Comparison of ENCODE assay signal across 8 mouse cellular contexts in the genomic region with DNA sequence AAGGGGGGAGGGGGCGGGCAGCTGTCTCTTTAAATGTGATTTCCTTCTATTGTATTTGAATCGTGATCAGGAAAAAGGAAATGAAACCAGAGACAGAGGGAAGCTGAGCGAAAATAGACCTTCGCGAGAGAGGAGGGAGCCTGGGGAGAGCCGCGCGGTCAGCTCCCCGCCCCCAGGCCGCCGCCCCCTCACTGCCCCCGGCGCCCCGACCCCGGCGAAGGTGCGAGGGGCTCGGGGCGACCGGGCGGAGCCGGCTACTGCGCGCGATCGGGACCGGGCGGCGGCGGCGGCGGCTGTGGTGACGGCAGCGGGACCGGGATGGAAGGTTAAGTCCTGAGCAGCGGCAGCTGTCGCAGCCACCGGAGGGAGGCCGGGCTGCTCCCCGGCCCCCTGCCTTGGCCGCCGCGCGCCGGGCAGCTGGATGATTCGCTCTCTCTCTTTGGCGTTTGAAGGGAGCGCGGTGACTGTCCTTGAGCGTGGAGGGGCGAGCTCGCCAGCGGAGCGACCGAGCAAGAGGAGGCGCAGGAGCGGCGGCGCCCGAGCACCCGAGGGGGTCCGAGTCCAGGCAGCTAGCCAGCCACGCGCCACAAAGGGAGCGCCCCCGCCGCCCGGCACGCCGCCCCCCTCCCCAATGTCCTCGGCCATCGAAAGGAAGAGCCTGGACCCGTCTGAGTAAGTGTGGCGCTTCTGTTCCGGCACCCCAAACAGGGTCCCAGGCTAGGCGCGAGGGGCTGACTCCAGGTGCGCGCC. TPM values are rescaled to one million over a fixed set of nuclear protein-coding genes. Genes with fewer than 3 reads are reported as not detected.
DNase-seq lines count a peak whose midpoint lies in the region; ATAC-seq and TF ChIP-seq lines count a peak whose summit lies in the region.

No protein-coding gene starts in this region.

- no peaks in the 10 kb centered on the region for H3K36me3 ChIP-seq in embryonic facial prominence, embryonic 15.5 days
- H3K36me3 ChIP-seq in heart, embryonic 14.5 days (ENCODE audit: control insufficient read depth, insufficient read depth, low read length), result peaks cover 8% of the 10 kb centered on the region; the same call in 1 of the 2 replicates
- no peaks in the 10 kb centered on the region for H3K36me3 ChIP-seq in kidney, postnatal 0 days (ENCODE audit: insufficient read depth, low read length)
- H3K36me3 ChIP-seq in neural tube, embryonic 15.5 days, result no peaks in the 10 kb centered on the region

- WGBS in embryonic facial prominence, embryonic 15.5 days, result under 1% methylated on average over 78 of the region's 79 CpGs
- WGBS in heart, embryonic 14.5 days, result under 1% methylated on average over 52 of the region's 79 CpGs
- under 1% methylated on average over 74 of the region's 79 CpGs for WGBS in kidney, postnatal 0 days
- WGBS in lung, adult 2 months, result 1% methylated on average over 72 of the region's 79 CpGs
- under 1% methylated on average over 67 of the region's 79 CpGs for WGBS in neural tube, embryonic 15.5 days

- peak; percentile 40 for DNase-seq in CD4-positive, CD25-positive, alpha-beta regulatory T cell, adult 2 months (ENCODE audit: low read depth, low spot score)
- peak; percentile 30 to 35 for DNase-seq in adrenal gland, postnatal 4 days (ENCODE audit: low spot score in 2 of 2)
- peak; percentile 68 for DNase-seq in kidney, postnatal 0 days (ENCODE audit: low spot score)
- peak; percentile 56 for DNase-seq in lung, adult 2 months
- DNase-seq in thymus, postnatal 14 days, result peak; percentile 33

- H3K27me3 ChIP-seq in embryonic facial prominence, embryonic 15.5 days, result peaks cover 53% of the 10 kb centered on the region
- peaks cover 43% of the 10 kb centered on the region for H3K27me3 ChIP-seq in heart, embryonic 14.5 days (ENCODE audit: control insufficient read depth, insufficient read depth, low read length)
- H3K27me3 ChIP-seq in kidney, postnatal 0 days (ENCODE audit: insufficient read depth, low read length), result no peaks in the 10 kb centered on the region; the same call in 1 of the 2 replicates
- H3K27me3 ChIP-seq in neural tube, embryonic 15.5 days (replicated peaks), result peaks cover 4% of the 10 kb centered on the region; the same call in 1 of the 2 replicates

- TF ChIP-seq CTCF in kidney, postnatal 0 days (IDR thresholded peaks at IDR 0.05; ENCODE audit: low read depth), result no peak
- TF ChIP-seq CTCF in lung, adult 2 months (IDR thresholded peaks at IDR 0.05; ENCODE audit: insufficient read depth, low read length), result no peak

- H3K4me2 ChIP-seq in embryonic facial prominence, embryonic 15.5 days (replicated peaks), result peak overlapping the region; percentile 98
- peak overlapping the region; percentile 98 for H3K4me2 ChIP-seq in heart, embryonic 14.5 days (ENCODE audit: low read length)
- peak overlapping the region; percentile 67 for H3K4me2 ChIP-seq in kidney, postnatal 0 days (ENCODE audit: low read length)
- H3K4me2 ChIP-seq in neural tube, embryonic 15.5 days, result peak overlapping the region; percentile 87

- peak overlapping the region; percentile 69 for H3K4me3 ChIP-seq in embryonic facial prominence, embryonic 15.5 days (replicated peaks)
- H3K4me3 ChIP-seq in heart, embryonic 14.5 days (ENCODE audit: control insufficient read depth in 1 of 2, insufficient read depth in 1 of 2, low read depth in 1 of 2, low read length in 2 of 2), result peak overlapping the region; percentile 53 to 84
- peak overlapping the region; percentile 67 for H3K4me3 ChIP-seq in kidney, postnatal 0 days (replicated peaks; ENCODE audit: low read depth, low read length)
- H3K4me3 ChIP-seq in lung, adult 2 months (replicated peaks; ENCODE audit: extremely low read depth, low read depth, low read length), result peak overlapping the region; percentile 62
- peak overlapping the region; percentile 78 for H3K4me3 ChIP-seq in neural tube, embryonic 15.5 days (replicated peaks)

- H3K4me1 ChIP-seq in embryonic facial prominence, embryonic 15.5 days, result peaks cover 14% of the 10 kb centered on the region
- H3K4me1 ChIP-seq in heart, embryonic 14.5 days (ENCODE audit: control insufficient read depth in 2 of 2, insufficient read depth in 2 of 2, low read length in 2 of 2), result peaks cover 0 to 7% of the 10 kb centered on the region in 2 experiments; a peak in 1 of 4 replicates
- H3K4me1 ChIP-seq in kidney, postnatal 0 days (replicated peaks; ENCODE audit: insufficient read depth, low read length), result peaks cover 4% of the 10 kb centered on the region; the same call in 1 of the 2 replicates
- H3K4me1 ChIP-seq in lung, adult 2 months (ENCODE audit: control insufficient read depth, insufficient read depth, low read length), result peaks cover 2% of the 10 kb centered on the region; the same call in 1 of the 2 replicates
- H3K4me1 ChIP-seq in neural tube, embryonic 15.5 days, result peaks cover 26% of the 10 kb centered on the region

- H3K27ac ChIP-seq in embryonic facial prominence, embryonic 15.5 days (replicated peaks), result no peak overlapping the region
- peak overlapping the region in 1 of 2 experiments; percentile 75; a peak in 2 of 4 replicates for H3K27ac ChIP-seq in heart, embryonic 14.5 days (replicated peaks in 1 of 2; ENCODE audit: control insufficient read depth in 1 of 2, insufficient read depth in 1 of 2, low read depth in 2 of 2, low read length in 2 of 2)
- H3K27ac ChIP-seq in kidney, postnatal 0 days, result peak overlapping the region; percentile 11
- peak overlapping the region; percentile 91 for H3K27ac ChIP-seq in neural tube, embryonic 15.5 days (replicated peaks)

- H3K9ac ChIP-seq in embryonic facial prominence, embryonic 15.5 days, result peak overlapping the region; percentile 44
- H3K9ac ChIP-seq in heart, embryonic 14.5 days (ENCODE audit: low read length), result peak overlapping the region; percentile 80
- H3K9ac ChIP-seq in kidney, postnatal 0 days (ENCODE audit: low read depth, low read length), result peak overlapping the region; percentile 68
- peak overlapping the region; percentile 90 for H3K9ac ChIP-seq in neural tube, embryonic 15.5 days (replicated peaks)

- H3K9me3 ChIP-seq in embryonic facial prominence, embryonic 15.5 days (replicated peaks), result no peaks in the 10 kb centered on the region
- H3K9me3 ChIP-seq in heart, embryonic 14.5 days (ENCODE audit: control insufficient read depth, low read length), result no peaks in the 10 kb centered on the region
- H3K9me3 ChIP-seq in kidney, postnatal 0 days (replicated peaks; ENCODE audit: low read length), result no peaks in the 10 kb centered on the region
- no peaks in the 10 kb centered on the region for H3K9me3 ChIP-seq in neural tube, embryonic 15.5 days (replicated peaks)

- peak; percentile 61; the same call in 1 of the 2 replicates for ATAC-seq in embryonic facial prominence, embryonic 15.5 days (ENCODE audit: insufficient number of reproducible peaks, low FRiP score, low TSS enrichment, low read depth)
- peak; percentile 68; the same call in 1 of the 2 replicates for ATAC-seq in heart, embryonic 14.5 days (ENCODE audit: insufficient number of reproducible peaks, insufficient read depth, low FRiP score, low read depth)
- ATAC-seq in kidney, postnatal 0 days (replicated peaks; ENCODE audit: low FRiP score, low read depth), result peak; percentile 30; the same call in 1 of the 2 replicates
- ATAC-seq in neural tube, embryonic 15.5 days (ENCODE audit: low FRiP score), result peak; percentile 62

- TF ChIP-seq POLR2A in lung, adult 2 months (IDR thresholded peaks at IDR 0.05; ENCODE audit: borderline replicate concordance, extremely low read depth, low read depth, low read length), result peak; percentile 50; the same call in 1 of the 2 replicates

RNA-seq across cellular contexts. Expression of gene Lmo2, which starts 12.4 kb away (rescaled TPM):
- total RNA-seq in adrenal gland, postnatal 4 days (2021), result 10 to 100 TPM; 40.0 to 41.3 TPM
- 18.6 and 20.8 TPM in 2 replicates for polyA plus RNA-seq in embryonic facial prominence, embryonic 15.5 days (2015; fragmentation: Nextera tagmentation; extraction: Ambion mirVana)
- 21.9 and 23.7 TPM in 2 replicates for polyA plus RNA-seq in heart, embryonic 14.5 days (2014; fragmentation: Nextera tagmentation; extraction: Ambion mirVana)
- 34.1 and 43.7 TPM in 2 replicates for polyA plus RNA-seq in kidney, postnatal 0 days (2015; fragmentation: Nextera tagmentation; extraction: Ambion mirVana)
- 47.8 and 51.7 TPM in 2 replicates for polyA plus RNA-seq in lung, adult 2 months (2012; rRNA removed)
- polyA plus RNA-seq in neural tube, embryonic 15.5 days (2015; fragmentation: Nextera tagmentation; extraction: Ambion mirVana), result 49.6 and 55.4 TPM in 2 replicates

RNA-seq across cellular contexts. Expression of gene Fbxo3, which starts 57.3 kb away (rescaled TPM):
- total RNA-seq in adrenal gland, postnatal 4 days (2021), result 10 to 100 TPM; 79.7 to 80.7 TPM
- polyA plus RNA-seq in embryonic facial prominence, embryonic 15.5 days (2015; fragmentation: Nextera tagmentation; extraction: Ambion mirVana), result 51.3 and 53.8 TPM in 2 replicates
- 43.5 and 44.9 TPM in 2 replicates for polyA plus RNA-seq in heart, embryonic 14.5 days (2014; fragmentation: Nextera tagmentation; extraction: Ambion mirVana)
- polyA plus RNA-seq in kidney, postnatal 0 days (2015; fragmentation: Nextera tagmentation; extraction: Ambion mirVana), result 49.0 and 51.5 TPM in 2 replicates
- polyA plus RNA-seq in lung, adult 2 months (2012; rRNA removed), result 11.4 and 19.3 TPM in 2 replicates
- polyA plus RNA-seq in neural tube, embryonic 15.5 days (2015; fragmentation: Nextera tagmentation; extraction: Ambion mirVana), result 70.0 and 70.9 TPM in 2 replicates

RNA-seq across cellular contexts. Expression of gene 4931422A03Rik, which starts 57.9 kb away (rescaled TPM):
- under 1 TPM in 1 of 2 experiments, not detected in 1; 0.96 TPM for total RNA-seq in adrenal gland, postnatal 4 days (2021)
- polyA plus RNA-seq in embryonic facial prominence, embryonic 15.5 days (2015; fragmentation: Nextera tagmentation; extraction: Ambion mirVana), result 2.4 and 2.7 TPM in 2 replicates
- 1.9 and 2.0 TPM in 2 replicates for polyA plus RNA-seq in heart, embryonic 14.5 days (2014; fragmentation: Nextera tagmentation; extraction: Ambion mirVana)
- 1.3 and 1.4 TPM in 2 replicates for polyA plus RNA-seq in kidney, postnatal 0 days (2015; fragmentation: Nextera tagmentation; extraction: Ambion mirVana)
- polyA plus RNA-seq in lung, adult 2 months (2012; rRNA removed), result not detected in 2 replicates
- 2.5 and 3.1 TPM in 2 replicates for polyA plus RNA-seq in neural tube, embryonic 15.5 days (2015; fragmentation: Nextera tagmentation; extraction: Ambion mirVana)
